Mouse (Mus musculus) midbrain, embryonic 11.5 days (tissue): ENCODE results near the gene Dab1. TPM values are rescaled to one million over a fixed set of nuclear protein-coding genes. Genes with fewer than 3 reads are reported as not detected.
A peak's percentile ranks its signal among the peaks of the same experiment; 100 is the strongest.

Experiments
- ATAC-seq: fragments of 200-750 bp; cut with Nextera tagmentation; 2 replicates; pipeline ENCODE4 v1.8.0; 2017; ENCODE audit warnings: moderate TSS enrichment, moderate library complexity; ENCODE audit not compliant: low FRiP score
- DNase-seq: peaks from one replicate; pipeline ENCODE4 v3.0.0; 2015; ENCODE audit warnings: low spot score; ENCODE audit errors: missing footprints
- H3K27ac ChIP-seq: fragments of 300-500 bp; sonication (generic); 2 replicates; pipeline ENCODE4 v1.5.1; 2014; ENCODE audit warnings: low read depth, low read length
- H3K27me3 ChIP-seq: fragments of 300-500 bp; sonication (generic); 2 replicates; pipeline ENCODE4 v1.6.1; 2014; ENCODE audit warnings: mild to moderate bottlenecking, low read length, moderate library complexity, mixed read lengths; ENCODE audit not compliant: control insufficient read depth, insufficient read depth
- H3K36me3 ChIP-seq: fragments of 300-500 bp; sonication (generic); 2 replicates; pipeline ENCODE4 v1.6.1; 2014; ENCODE audit warnings: mild to moderate bottlenecking, low read length, moderate library complexity, mixed read lengths; ENCODE audit not compliant: control insufficient read depth, insufficient read depth
- H3K4me1 ChIP-seq: fragments of 300-500 bp; sonication (generic); 2 replicates; pipeline ENCODE4 v1.6.1; 2014; ENCODE audit warnings: low read length; ENCODE audit not compliant: control insufficient read depth, insufficient read depth
- H3K4me2 ChIP-seq: fragments of 300-500 bp; sonication (generic); 2 replicates; pipeline ENCODE4 v1.6.1; 2014; ENCODE audit warnings: mild to moderate bottlenecking, moderate library complexity
- H3K4me3 ChIP-seq: fragments of 300-500 bp; sonication (generic); 2 replicates; pipeline ENCODE4 v1.5.1; 2014; ENCODE audit warnings: low read depth, low read length
- H3K9ac ChIP-seq: fragments of 300-500 bp; sonication (generic); 2 replicates; pipeline ENCODE4 v1.6.1; 2014; ENCODE audit warnings: low read length
- H3K9me3 ChIP-seq: fragments of 300-500 bp; sonication (generic); 2 replicates; pipeline ENCODE4 v1.6.1; 2016; ENCODE audit warnings: low read length; ENCODE audit not compliant: control insufficient read depth
- WGBS: fragments of 180-500 bp; shearing (Covaris S2); extraction: QIAGEN DNeasy Blood & Tissue Kit; methylation state at CpG from one replicate; pipeline ENCODE4 v1.1.7; 2014; 5-methylcytosine and 5-hydroxymethylcytosine counted together
- polyA plus RNA-seq: library from polyadenylated mRNA; unstranded; fragments of >200 nt; fragmentation: Nextera tagmentation; extraction: Ambion mirVana; gene quantifications from 2 replicates; pipeline ENCODE4 v1.2.1, GENCODE M21; 2014

Gene Dab1
- polyA plus RNA-seq, 1 experiment from 2014 or later, result 43.2 TPM

DNA sequence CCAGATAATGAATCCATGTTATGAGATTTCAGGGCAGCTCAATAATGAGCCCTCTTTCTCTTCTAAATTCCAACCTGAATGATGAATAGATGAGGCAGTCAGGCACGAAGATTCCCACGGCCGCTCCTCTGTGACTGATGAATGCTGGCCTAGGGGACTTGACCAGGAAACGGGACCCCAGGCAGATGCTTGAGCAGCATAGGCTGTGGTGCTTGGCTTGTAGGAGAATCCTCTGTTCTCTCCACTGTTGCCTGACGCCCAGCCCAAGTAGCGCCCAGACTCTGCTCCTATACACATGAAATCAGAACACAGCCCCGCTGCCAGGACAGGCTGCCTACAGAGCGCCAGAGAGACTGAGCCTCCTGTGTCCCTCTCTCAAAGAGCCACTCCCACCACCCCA lies 987.7 kb downstream of the Dab1 start:
- H3K27ac ChIP-seq, result peak overlapping the region; percentile 36; the same call in 1 of the 2 replicates
- no peaks in the 10 kb centered on the region for H3K36me3 ChIP-seq
- no peak overlapping the region for H3K9ac ChIP-seq
- H3K27me3 ChIP-seq, result no peaks in the 10 kb centered on the region
- H3K9me3 ChIP-seq, result no peaks in the 10 kb centered on the region
- ATAC-seq, result peak; percentile 44
- no peak overlapping the region for H3K4me3 ChIP-seq
- WGBS, result 25% methylated on average over 8 of the region's 8 CpGs
- DNase-seq, result peak; percentile 87
- peaks cover 7% of the 10 kb centered on the region; the same call in 1 of the 2 replicates for H3K4me1 ChIP-seq
- no peak overlapping the region for H3K4me2 ChIP-seq

GRCm38 (mm10) chr4:104607636-104608035 lies 988.5 kb downstream of the Dab1 start:
- H3K4me2 ChIP-seq, result no peak overlapping the region
- H3K4me1 ChIP-seq, result peaks cover 7% of the 10 kb centered on the region; the same call in 1 of the 2 replicates
- no peaks in the 10 kb centered on the region for H3K27me3 ChIP-seq
- H3K4me3 ChIP-seq, result no peak overlapping the region
- no peaks in the 10 kb centered on the region for H3K36me3 ChIP-seq
- no peak overlapping the region for H3K9ac ChIP-seq
- ATAC-seq, result no peak
- 94% methylated on average over 5 of the region's 5 CpGs for WGBS
- DNase-seq, result no peak
- H3K9me3 ChIP-seq, result no peaks in the 10 kb centered on the region
- H3K27ac ChIP-seq, result no peak overlapping the region

DNA sequence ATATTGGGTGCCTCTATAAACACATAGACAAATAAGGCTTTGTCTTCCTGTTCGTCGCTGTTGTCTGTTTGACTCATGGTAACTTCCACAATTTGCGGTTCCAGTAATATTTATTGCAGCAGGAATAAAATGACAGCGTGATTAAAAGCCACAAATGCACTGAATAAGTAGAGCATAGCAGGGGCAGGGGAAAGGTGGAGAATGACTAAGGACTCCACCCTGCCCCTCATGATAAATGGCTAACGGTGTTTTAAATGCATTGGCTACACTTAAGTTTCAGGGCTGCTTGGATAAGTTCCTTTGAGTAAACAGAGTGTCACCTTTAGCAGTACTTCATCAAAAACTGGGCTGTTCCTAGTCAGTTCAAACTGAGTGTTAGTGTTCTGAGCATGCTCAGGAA lies 1000.3 kb downstream of the Dab1 start:
- H3K27me3 ChIP-seq, result no peaks in the 10 kb centered on the region
- no peak overlapping the region for H3K9ac ChIP-seq
- 91% methylated on average over 5 of the region's 5 CpGs for WGBS
- H3K9me3 ChIP-seq, result peaks cover 3% of the 10 kb centered on the region; the same call in 1 of the 2 replicates
- DNase-seq, result no peak
- no peak overlapping the region for H3K4me3 ChIP-seq
- no peaks in the 10 kb centered on the region for H3K36me3 ChIP-seq
- no peak overlapping the region for H3K4me2 ChIP-seq
- no peaks in the 10 kb centered on the region for H3K4me1 ChIP-seq
- no peak overlapping the region for H3K27ac ChIP-seq
- no peak for ATAC-seq

GRCm38 (mm10) chr4:104625316-104625715 lies 1006.2 kb downstream of the Dab1 start:
- no peak for ATAC-seq

GRCm38 (mm10) chr4:104628708-104629107 lies 1009.5 kb downstream of the Dab1 start:
- DNase-seq (no peak), ATAC-seq (no peak)
- Histone ChIP-seq H3K9ac (no peak overlapping the region), H3K27me3 (no peaks in the 10 kb centered on the region), H3K4me2 (no peak overlapping the region), H3K4me3 (no peak overlapping the region), H3K9me3 (no peaks in the 10 kb centered on the region), H3K27ac (no peak overlapping the region), H3K36me3 (no peaks in the 10 kb centered on the region), H3K4me1 (no peaks in the 10 kb centered on the region)
- WGBS, result 92% methylated on average over 7 of the region's 7 CpGs

More at GRCm38 (mm10) chr4:104625316-104625715, 1006.2 kb downstream of the Dab1 start:
- no peaks in the 10 kb centered on the region for H3K36me3 ChIP-seq
- 91% methylated on average over 8 of the region's 8 CpGs for WGBS
- no peak overlapping the region for H3K4me2 ChIP-seq
- no peak overlapping the region for H3K4me3 ChIP-seq
- no peak for DNase-seq
- no peaks in the 10 kb centered on the region for H3K4me1 ChIP-seq
- H3K27me3 ChIP-seq, result no peaks in the 10 kb centered on the region
- no peaks in the 10 kb centered on the region for H3K9me3 ChIP-seq
- no peak overlapping the region for H3K27ac ChIP-seq
- H3K9ac ChIP-seq, result no peak overlapping the region

DNA sequence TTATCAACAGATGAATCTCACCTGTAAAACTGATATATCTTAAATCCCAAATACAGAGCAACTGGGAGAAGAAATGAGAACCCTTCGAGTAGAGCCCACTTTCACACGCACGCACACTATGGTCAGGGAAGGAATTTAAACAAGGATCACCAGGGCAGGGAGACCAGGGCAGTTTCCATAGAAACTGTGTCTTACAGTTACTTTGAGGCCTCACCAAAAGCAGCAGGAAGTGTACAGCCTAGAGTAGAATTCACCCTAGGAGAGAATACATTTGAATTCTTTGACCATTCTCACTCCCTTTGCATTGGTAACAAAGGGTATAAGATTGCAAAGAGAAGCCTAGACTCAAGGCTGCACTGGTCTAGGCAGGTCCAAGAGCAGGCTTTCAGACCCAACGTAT lies 1017.9 kb downstream of the Dab1 start:
- 74% methylated on average over 4 of the region's 4 CpGs for WGBS
- Histone ChIP-seq H3K36me3 (no peaks in the 10 kb centered on the region), H3K9ac (no peak overlapping the region), H3K27me3 (no peaks in the 10 kb centered on the region), H3K4me3 (no peak overlapping the region), H3K27ac (no peak overlapping the region), H3K4me2 (no peak overlapping the region), H3K4me1 (peaks cover 3% of the 10 kb centered on the region; the same call in 1 of the 2 replicates), H3K9me3 (no peaks in the 10 kb centered on the region)
- DNase-seq (no peak), ATAC-seq (no peak)

GRCm38 (mm10) chr4:104640617-104641016 lies 1021.5 kb downstream of the Dab1 start:
- no peak overlapping the region for H3K4me2 ChIP-seq
- WGBS, result 80% methylated on average over 5 of the region's 5 CpGs
- DNase-seq (no peak), ATAC-seq (0 out of 2 replicates have a peak, but pooled peaks have one; percentile 35)
- H3K27me3 ChIP-seq, result no peaks in the 10 kb centered on the region
- H3K9ac ChIP-seq, result no peak overlapping the region
- no peak overlapping the region for H3K27ac ChIP-seq
- no peak overlapping the region for H3K4me3 ChIP-seq
- H3K36me3 ChIP-seq, result no peaks in the 10 kb centered on the region
- no peaks in the 10 kb centered on the region for H3K9me3 ChIP-seq
- H3K4me1 ChIP-seq, result peaks cover 3% of the 10 kb centered on the region; the same call in 1 of the 2 replicates

GRCm38 (mm10) chr4:104642761-104643469 lies 1023.8 kb downstream of the Dab1 start:
- no peaks in the 10 kb centered on the region for H3K36me3 ChIP-seq
- no peak overlapping the region for H3K4me3 ChIP-seq
- DNase-seq, result no peak
- WGBS, result 91% methylated on average over 8 of the region's 8 CpGs
- no peak for ATAC-seq
- no peaks in the 10 kb centered on the region for H3K27me3 ChIP-seq
- H3K27ac ChIP-seq, result no peak overlapping the region
- H3K4me1 ChIP-seq, result peaks cover 3% of the 10 kb centered on the region; the same call in 1 of the 2 replicates
- no peaks in the 10 kb centered on the region for H3K9me3 ChIP-seq
- no peak overlapping the region for H3K4me2 ChIP-seq
- H3K9ac ChIP-seq, result no peak overlapping the region

DNA sequence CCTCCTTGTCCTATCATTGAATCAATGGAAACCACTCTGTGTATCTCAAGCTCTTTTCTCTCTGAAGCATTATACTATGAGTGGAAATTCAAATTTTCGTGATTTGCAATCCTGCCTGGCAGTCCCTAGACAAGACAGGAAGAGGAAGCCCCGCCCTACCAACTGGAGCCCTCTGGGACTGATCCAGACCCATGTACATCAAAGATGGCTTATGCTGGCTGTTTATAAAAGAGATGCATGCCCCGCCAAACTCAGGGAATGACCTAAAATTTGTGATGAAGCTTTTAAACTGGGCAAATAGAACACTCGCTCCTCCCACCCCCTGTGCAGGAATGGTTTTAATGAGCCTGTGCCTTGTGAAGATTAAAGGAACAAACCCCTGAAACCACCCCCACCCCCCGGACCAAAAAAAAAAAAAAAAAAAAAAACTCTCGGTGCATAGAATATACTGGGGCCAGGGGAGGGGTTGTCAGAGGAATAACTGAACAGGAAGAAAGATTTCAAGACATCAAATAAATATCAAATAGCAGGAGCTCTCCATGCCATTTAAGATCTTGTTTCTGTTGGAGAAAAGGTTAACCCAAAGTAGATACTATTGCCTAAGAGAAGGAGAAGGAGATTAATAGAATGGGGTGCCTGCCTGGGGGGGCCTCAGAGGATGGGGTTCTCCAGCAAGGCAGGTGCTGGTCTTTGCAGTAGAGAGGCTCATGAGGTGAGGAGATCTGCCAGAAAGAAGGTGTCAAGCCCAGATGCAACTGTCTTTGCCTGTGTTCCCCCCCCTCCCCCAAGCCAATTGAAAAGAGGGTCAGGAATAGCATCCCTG lies 1024.6 kb downstream of the Dab1 start:
- DNase-seq (no peak), ATAC-seq (no peak)
- no peak overlapping the region for H3K27ac ChIP-seq
- no peak overlapping the region for H3K4me3 ChIP-seq
- H3K9ac ChIP-seq, result no peak overlapping the region
- H3K36me3 ChIP-seq, result no peaks in the 10 kb centered on the region
- no peak overlapping the region for H3K4me2 ChIP-seq
- 68% methylated on average over 6 of the region's 6 CpGs for WGBS
- H3K27me3 ChIP-seq, result no peaks in the 10 kb centered on the region
- H3K4me1 ChIP-seq, result peaks cover under 1% of the 10 kb centered on the region; the same call in 1 of the 2 replicates
- H3K9me3 ChIP-seq, result no peaks in the 10 kb centered on the region
